Mouse (Mus musculus): ENCODE results near the gene Macrod2.

GRCm38 (mm10) chr2:141558242-141558827, 1163.2 kb downstream of the Macrod2 start:
- TF ChIP-seq GATA1 (IDR thresholded peaks at IDR 0.05; ENCODE audit: borderline replicate concordance, low read length) (no peak), FLI1 (IDR thresholded peaks at IDR 0.05; ENCODE audit: low read length) (no peak)

All from megakaryocyte, embryonic 14.5 days (primary cell).